Mouse (Mus musculus): ENCODE measurements around the gene Ank3. TPM values are rescaled to one million over a fixed set of nuclear protein-coding genes. Genes with fewer than 3 reads are reported as not detected.
A peak's percentile ranks its signal among the peaks of the same experiment; 100 is the strongest.

Gene Ank3
- polyA plus RNA-seq, 1 experiment from 2014 or later: 7.1 TPM

DNA sequence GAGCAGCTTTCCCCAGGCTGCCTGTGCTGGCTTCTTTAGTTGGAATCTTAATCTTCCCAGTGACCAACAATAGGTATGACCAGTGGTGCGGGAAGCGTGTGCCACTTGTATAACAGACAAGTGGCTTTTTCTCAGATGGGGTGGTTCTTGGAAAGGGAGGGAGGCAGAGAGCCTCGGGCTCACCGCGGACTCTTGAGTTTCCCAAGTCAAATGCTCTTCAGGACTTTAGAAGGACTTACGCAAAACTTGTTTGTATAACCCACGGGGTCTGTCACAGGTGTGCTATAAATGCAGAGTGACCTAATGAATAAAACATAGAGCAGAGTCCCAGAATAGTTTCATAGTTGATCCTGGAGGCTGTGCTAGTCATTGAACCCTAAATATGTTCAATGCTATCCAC lies 47.4 kb downstream of the Ank3 start:
- Histone ChIP-seq H3K27ac (ENCODE audit: low read depth) (no peak overlapping the region), H3K27me3 (ENCODE audit: insufficient read depth, low read length) (no peaks in the 10 kb centered on the region), H3K9me3 (ENCODE audit: low read length) (no peaks in the 10 kb centered on the region), H3K9ac (replicated peaks) (no peak overlapping the region), H3K4me1 (ENCODE audit: insufficient read depth) (no peaks in the 10 kb centered on the region), H3K4me2 (ENCODE audit: low read depth, low read length) (no peak overlapping the region), H3K4me3 (ENCODE audit: low read depth, low read length) (no peak overlapping the region), H3K36me3 (replicated peaks; ENCODE audit: insufficient read depth, low read length) (no peaks in the 10 kb centered on the region)
- WGBS (ENCODE audit: insufficient replicate concordance): 69% methylated on average over 7 of the region's 7 CpGs
- ATAC-seq (no peak), DNase-seq (no peak)
- TF ChIP-seq CTCF (IDR thresholded peaks at IDR 0.05; ENCODE audit: low read depth) (no peak), EP300 (IDR thresholded peaks at IDR 0.05; ENCODE audit: low read depth) (no peak)

GRCm38 (mm10) chr10:69446566-69446965 lies 48.0 kb downstream of the Ank3 start:
- DNase-seq (no peak), ATAC-seq (no peak)
- H3K36me3 ChIP-seq (replicated peaks; ENCODE audit: insufficient read depth, low read length): no peaks in the 10 kb centered on the region
- H3K9me3 ChIP-seq (ENCODE audit: low read length): no peaks in the 10 kb centered on the region
- TF ChIP-seq EP300 (IDR thresholded peaks at IDR 0.05; ENCODE audit: low read depth) (no peak), CTCF (IDR thresholded peaks at IDR 0.05; ENCODE audit: low read depth) (no peak)
- no peak overlapping the region for H3K27ac ChIP-seq (ENCODE audit: low read depth)
- H3K9ac ChIP-seq (replicated peaks): no peak overlapping the region
- H3K4me2 ChIP-seq (ENCODE audit: low read depth, low read length): no peak overlapping the region
- no peaks in the 10 kb centered on the region for H3K4me1 ChIP-seq (ENCODE audit: insufficient read depth)
- H3K4me3 ChIP-seq (ENCODE audit: low read depth, low read length): no peak overlapping the region
- no peaks in the 10 kb centered on the region for H3K27me3 ChIP-seq (ENCODE audit: insufficient read depth, low read length)
- WGBS (ENCODE audit: insufficient replicate concordance): 79% methylated on average over 5 of the region's 5 CpGs

DNA sequence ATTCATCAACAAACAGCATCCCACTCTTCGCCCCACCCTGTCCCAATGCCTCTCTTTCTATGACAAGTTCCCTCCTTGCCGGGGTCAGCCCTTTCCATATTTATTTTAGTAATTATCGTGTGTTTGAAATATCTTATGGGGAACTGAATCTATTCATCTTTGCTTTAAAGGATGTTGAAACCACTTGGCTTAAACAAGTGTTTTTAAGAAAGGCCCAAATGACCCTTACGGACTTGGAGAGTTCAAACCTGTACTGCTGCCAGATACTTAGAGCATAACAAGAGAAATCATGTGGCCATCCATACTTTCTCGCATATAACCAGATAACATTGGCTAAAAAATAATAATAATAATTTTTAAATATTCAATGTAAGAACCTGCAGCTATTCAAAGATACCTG lies 48.7 kb downstream of the Ank3 start:
- no peak for TF ChIP-seq CTCF (IDR thresholded peaks at IDR 0.05; ENCODE audit: low read depth)
- TF ChIP-seq EP300 (IDR thresholded peaks at IDR 0.05; ENCODE audit: low read depth): no peak
- Histone ChIP-seq H3K27ac (ENCODE audit: low read depth) (no peak overlapping the region), H3K36me3 (replicated peaks; ENCODE audit: insufficient read depth, low read length) (no peaks in the 10 kb centered on the region), H3K9ac (replicated peaks) (no peak overlapping the region), H3K27me3 (ENCODE audit: insufficient read depth, low read length) (no peaks in the 10 kb centered on the region), H3K4me2 (ENCODE audit: low read depth, low read length) (no peak overlapping the region), H3K4me1 (ENCODE audit: insufficient read depth) (no peaks in the 10 kb centered on the region), H3K9me3 (ENCODE audit: low read length) (no peaks in the 10 kb centered on the region), H3K4me3 (ENCODE audit: low read depth, low read length) (no peak overlapping the region)
- DNase-seq: no peak
- ATAC-seq: no peak
- 80% methylated on average over 5 of the region's 5 CpGs for WGBS (ENCODE audit: insufficient replicate concordance)

GRCm38 (mm10) chr10:69448174-69448573 lies 49.6 kb downstream of the Ank3 start:
- Histone ChIP-seq H3K27me3 (ENCODE audit: insufficient read depth, low read length) (no peaks in the 10 kb centered on the region), H3K27ac (ENCODE audit: low read depth) (no peak overlapping the region), H3K4me3 (ENCODE audit: low read depth, low read length) (no peak overlapping the region), H3K4me1 (ENCODE audit: insufficient read depth) (no peaks in the 10 kb centered on the region), H3K4me2 (ENCODE audit: low read depth, low read length) (no peak overlapping the region), H3K9me3 (ENCODE audit: low read length) (no peaks in the 10 kb centered on the region), H3K36me3 (replicated peaks; ENCODE audit: insufficient read depth, low read length) (no peaks in the 10 kb centered on the region), H3K9ac (replicated peaks) (no peak overlapping the region)
- ATAC-seq (no peak), DNase-seq (no peak)
- no peak for TF ChIP-seq CTCF (IDR thresholded peaks at IDR 0.05; ENCODE audit: low read depth)
- no peak for TF ChIP-seq EP300 (IDR thresholded peaks at IDR 0.05; ENCODE audit: low read depth)
- 74% methylated on average over 3 of the region's 3 CpGs for WGBS (ENCODE audit: insufficient replicate concordance)

DNA sequence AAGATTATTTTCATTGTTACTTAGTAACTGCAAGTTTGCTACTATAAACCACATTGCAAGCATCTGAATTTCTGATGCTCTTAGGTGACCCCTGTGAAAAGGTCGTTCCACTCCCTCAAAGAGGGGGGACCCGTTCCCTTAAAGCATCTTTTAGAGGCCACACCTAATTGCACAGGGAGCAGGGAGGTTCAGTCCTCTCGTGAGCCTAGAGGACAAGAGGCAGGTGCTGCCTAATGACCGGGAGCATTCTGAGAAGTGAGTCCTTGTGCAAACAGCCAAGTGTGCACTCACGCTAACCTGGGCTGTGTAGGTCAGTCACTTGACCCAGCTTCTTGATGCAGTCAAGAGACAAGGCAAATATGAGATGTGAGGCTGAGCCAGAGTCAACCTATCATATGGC lies 52.4 kb downstream of the Ank3 start:
- TF ChIP-seq CTCF (IDR thresholded peaks at IDR 0.05; ENCODE audit: low read depth) (no peak), EP300 (IDR thresholded peaks at IDR 0.05; ENCODE audit: low read depth) (no peak)
- H3K4me3 ChIP-seq (ENCODE audit: low read depth, low read length): no peak overlapping the region
- H3K4me2 ChIP-seq (ENCODE audit: low read depth, low read length): no peak overlapping the region
- H3K27me3 ChIP-seq (ENCODE audit: insufficient read depth, low read length): no peaks in the 10 kb centered on the region
- no peak overlapping the region for H3K27ac ChIP-seq (ENCODE audit: low read depth)
- H3K9me3 ChIP-seq (ENCODE audit: low read length): no peaks in the 10 kb centered on the region
- ATAC-seq (no peak), DNase-seq (no peak)
- H3K4me1 ChIP-seq (ENCODE audit: insufficient read depth): no peaks in the 10 kb centered on the region
- H3K9ac ChIP-seq (replicated peaks): no peak overlapping the region
- WGBS (ENCODE audit: insufficient replicate concordance): 48% methylated on average over 5 of the region's 5 CpGs
- no peaks in the 10 kb centered on the region for H3K36me3 ChIP-seq (replicated peaks; ENCODE audit: insufficient read depth, low read length)

DNA sequence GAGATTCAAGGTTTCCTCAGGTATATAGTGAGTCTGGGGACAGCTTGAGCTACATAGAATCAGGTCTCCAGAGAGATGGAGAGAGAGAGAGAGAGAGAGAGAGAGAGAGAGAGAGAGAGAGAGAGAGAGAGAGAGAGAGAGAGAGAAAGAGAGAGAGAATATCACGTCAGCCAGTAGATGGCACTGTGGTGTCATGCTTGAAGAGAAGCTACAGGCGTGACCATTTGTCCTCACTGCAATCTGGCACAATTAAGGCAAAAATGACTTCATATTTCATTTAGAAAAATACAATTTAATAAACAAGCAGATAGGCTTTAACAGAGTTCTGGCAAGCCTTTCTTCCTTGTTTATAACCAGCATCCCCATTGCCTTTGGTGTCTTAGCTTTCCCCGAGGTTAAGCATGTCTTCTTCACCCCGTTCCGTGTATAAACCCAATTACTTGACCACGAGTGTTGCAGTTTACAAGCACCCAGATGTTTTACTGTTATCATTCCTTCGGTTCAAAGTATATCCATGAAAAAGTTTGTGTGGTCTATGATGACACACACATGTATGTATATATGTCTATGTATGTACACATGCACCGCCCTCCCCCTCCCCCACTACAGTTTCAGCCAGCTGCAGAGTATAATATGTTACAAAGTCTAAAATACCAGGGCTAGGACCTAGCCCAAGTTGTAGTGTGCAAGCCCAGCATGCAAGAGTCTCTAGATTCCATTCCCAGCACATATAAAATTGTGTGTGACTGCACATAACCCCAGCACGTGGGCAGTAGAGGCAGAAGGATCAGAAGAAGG lies 53.8 kb downstream of the Ank3 start:
- H3K4me1 ChIP-seq (ENCODE audit: insufficient read depth): no peaks in the 10 kb centered on the region
- no peak overlapping the region for H3K4me2 ChIP-seq (ENCODE audit: low read depth, low read length)
- no peak overlapping the region for H3K9ac ChIP-seq (replicated peaks)
- H3K27ac ChIP-seq (ENCODE audit: low read depth): no peak overlapping the region
- WGBS (ENCODE audit: insufficient replicate concordance): 50% methylated on average over 9 of the region's 9 CpGs
- ATAC-seq: no peak
- no peak for TF ChIP-seq EP300 (IDR thresholded peaks at IDR 0.05; ENCODE audit: low read depth)
- peak; percentile 73 for TF ChIP-seq CTCF (IDR thresholded peaks at IDR 0.05; ENCODE audit: low read depth)
- no peaks in the 10 kb centered on the region for H3K27me3 ChIP-seq (ENCODE audit: insufficient read depth, low read length)
- no peak overlapping the region for H3K4me3 ChIP-seq (ENCODE audit: low read depth, low read length)
- H3K36me3 ChIP-seq (replicated peaks; ENCODE audit: insufficient read depth, low read length): no peaks in the 10 kb centered on the region
- H3K9me3 ChIP-seq (ENCODE audit: low read length): no peaks in the 10 kb centered on the region
- DNase-seq: peak; percentile 33

Data from liver, postnatal 0 days (tissue).